Mouse (Mus musculus) kidney, adult 2 months (tissue): ENCODE data around the gene Itpk1.

Experiments
- CTCF ChIP-seq: fragments of 200-500 bp; conservative IDR thresholded peaks from 2 replicates; pipeline ENCODE4 v1.5.1; 2011; ENCODE audit warnings: low read depth, mild to moderate bottlenecking, control low read depth, low read length, moderate library complexity, mixed read lengths; ENCODE audit not compliant: insufficient read depth, insufficient read length
- POLR2A ChIP-seq: fragments of 200-500 bp; IDR thresholded peaks from one replicate; pipeline ENCODE4 v1.6.1; 2011; ENCODE audit warnings: low read depth, low read length, control low read depth

GRCm38 (mm10) chr12:102646586-102647260, 58.0 kb downstream of the Itpk1 start:
- TF ChIP-seq CTCF (no peak), POLR2A (no peak)
